ENCODE assay signal across 9 mouse cellular contexts in the genomic region with DNA sequence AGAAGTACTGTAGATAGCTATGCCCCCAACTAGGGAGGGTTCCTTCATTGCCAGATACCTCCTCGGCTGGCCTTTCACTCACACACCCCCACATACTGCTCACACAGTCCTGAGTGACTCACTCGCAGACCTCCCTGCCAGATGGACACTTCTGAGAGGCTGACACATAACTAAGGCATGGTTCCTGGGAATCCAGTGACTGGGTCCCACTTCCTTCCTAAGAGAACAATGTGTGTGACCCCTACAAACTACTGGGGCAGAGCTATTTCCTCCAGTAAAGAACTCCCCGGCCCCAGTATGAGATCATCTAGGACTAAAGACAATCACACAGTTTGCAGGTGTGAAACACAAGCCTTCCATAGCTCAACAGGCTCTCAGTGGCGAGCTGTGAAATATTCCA.
DNase-seq lines count a peak whose midpoint lies in the region; ATAC-seq lines count a peak whose summit lies in the region.
"Had no signal": no experiment of that assay in that cellular context is flagged by ENCODE, and none has a peak within 500 bp of the region (broad histone marks: within the 10 kb centered on the region; RNA-seq: fewer than 3 reads in every experiment).

No protein-coding gene starts in this region.

- peak; percentile 77 to 82 for DNase-seq in adrenal gland, adult (ENCODE audit: inconsistent age in 2 of 2, low spot score in 1 of 2)
- DNase-seq in adrenal gland, postnatal 4 days (ENCODE audit: low spot score in 2 of 2), result no peak
- peak; percentile 44 for DNase-seq in gastrocnemius, postnatal 14 days
- DNase-seq in kidney, adult 9 months, result peak; percentile 53
- peak; percentile 67 for DNase-seq in lung, postnatal 10 days
- no peak for DNase-seq in embryo, embryonic 10 days (ENCODE audit: low spot score)

- no peaks in the 10 kb centered on the region for H3K27me3 ChIP-seq in midbrain, embryonic 16.5 days (ENCODE audit: control insufficient read depth, insufficient read depth, low read depth, low read length)
- H3K27me3 ChIP-seq: midbrain, embryonic 12.5 days had no signal

- intact Hi-C loops in gastrocnemius, postnatal 14 days (cut with DNase I; ENCODE audit: low total_unique reads), result no loop called here

- 0 out of 2 replicates have a peak, but pooled peaks cover 5% of the 10 kb centered on the region for H3K4me1 ChIP-seq in midbrain, embryonic 16.5 days (ENCODE audit: control insufficient read depth, insufficient read depth, low read length)

- H3K4me2 ChIP-seq in midbrain, embryonic 16.5 days (ENCODE audit: low read length), result no peak overlapping the region
- H3K4me2 ChIP-seq: midbrain, embryonic 12.5 days had no signal

- H3K9me3 ChIP-seq in midbrain, embryonic 16.5 days (replicated peaks; ENCODE audit: control insufficient read depth, low read length, poor library complexity, severe bottlenecking), result no peaks in the 10 kb centered on the region
- H3K9me3 ChIP-seq: midbrain, embryonic 12.5 days had no signal

- 71% methylated on average over 4 of the region's 4 CpGs for WGBS in midbrain, embryonic 16.5 days

- H3K27ac ChIP-seq in midbrain, embryonic 16.5 days (ENCODE audit: low read length), result no peak overlapping the region
- H3K27ac ChIP-seq: midbrain, embryonic 12.5 days had no signal

- no peaks in the 10 kb centered on the region for H3K36me3 ChIP-seq in midbrain, embryonic 16.5 days (ENCODE audit: control insufficient read depth, insufficient read depth, low read length)
- H3K36me3 ChIP-seq: midbrain, embryonic 12.5 days had no signal

- ATAC-seq in midbrain, embryonic 16.5 days, result no peak
- no peak for ATAC-seq in inflammation-experienced regulatory T-cells, adult 6 months

- no peak overlapping the region for H3K4me3 ChIP-seq in midbrain, embryonic 16.5 days (ENCODE audit: low read depth, low read length)
- H3K4me3 ChIP-seq: midbrain, embryonic 12.5 days had no signal

- no peak overlapping the region for H3K9ac ChIP-seq in midbrain, embryonic 16.5 days (ENCODE audit: low read depth, low read length)
- H3K9ac ChIP-seq: midbrain, embryonic 12.5 days had no signal

Comparison
In these comparisons a context has a peak if more than half of its experiments do, and no peak if none do; other contexts are left out.
1. DNase-seq: peak in adrenal gland, adult (2 of 2), gastrocnemius, postnatal 14 days (single experiment), kidney, adult 9 months (single experiment) and lung, postnatal 10 days (single experiment); none in adrenal gland, postnatal 4 days (0 of 2) and embryo, embryonic 10 days (single experiment).